Mouse (Mus musculus): ENCODE results near the gene Zfp683. TPM values are rescaled to one million over a fixed set of nuclear protein-coding genes. Genes with fewer than 3 reads are reported as not detected.

Zfp683 gene
- polyA plus RNA-seq, 1 experiment from 2014 or later = not detected

GRCm38 (mm10) chr4:134018779-134019145 is 34.9 kb upstream of the Zfp683 start, which contains the start of gene Lin28a:
Gene Lin28a (minus strand): TSS chr4:134018841.
- H3K9me3 ChIP-seq = no peaks in the 10 kb centered on the region
- no peak within 1 kb of the TSS for H3K9ac ChIP-seq
- no peak within 1 kb of the TSS for H3K27ac ChIP-seq
- no peaks in the 10 kb centered on the region for H3K36me3 ChIP-seq
- 1% methylated on average over 9 of the region's 9 CpGs for WGBS
- H3K27me3 ChIP-seq = peaks cover 56% of the 10 kb centered on the region
- ATAC-seq (ENCODE audit: borderline replicate concordance, extremely low read depth, low FRiP score, low TSS enrichment) = no peak
- H3K4me3 ChIP-seq = 0 out of 2 replicates have a peak within 1 kb of the TSS, but pooled peaks have one; percentile 4
- H3K4me1 ChIP-seq = peaks cover 8% of the 10 kb centered on the region; the same call in 1 of the 2 replicates
- peak within 1 kb of the TSS; percentile 26; the same call in 1 of the 2 replicates for H3K4me2 ChIP-seq

GRCm38 (mm10) chr4:134019210-134019609 is 34.4 kb upstream of the Zfp683 start:
- ATAC-seq (ENCODE audit: borderline replicate concordance, extremely low read depth, low FRiP score, low TSS enrichment) = no peak
- H3K27me3 ChIP-seq = peaks cover 56% of the 10 kb centered on the region
- 0% methylated on average over 7 of the region's 10 CpGs for WGBS

DNA sequence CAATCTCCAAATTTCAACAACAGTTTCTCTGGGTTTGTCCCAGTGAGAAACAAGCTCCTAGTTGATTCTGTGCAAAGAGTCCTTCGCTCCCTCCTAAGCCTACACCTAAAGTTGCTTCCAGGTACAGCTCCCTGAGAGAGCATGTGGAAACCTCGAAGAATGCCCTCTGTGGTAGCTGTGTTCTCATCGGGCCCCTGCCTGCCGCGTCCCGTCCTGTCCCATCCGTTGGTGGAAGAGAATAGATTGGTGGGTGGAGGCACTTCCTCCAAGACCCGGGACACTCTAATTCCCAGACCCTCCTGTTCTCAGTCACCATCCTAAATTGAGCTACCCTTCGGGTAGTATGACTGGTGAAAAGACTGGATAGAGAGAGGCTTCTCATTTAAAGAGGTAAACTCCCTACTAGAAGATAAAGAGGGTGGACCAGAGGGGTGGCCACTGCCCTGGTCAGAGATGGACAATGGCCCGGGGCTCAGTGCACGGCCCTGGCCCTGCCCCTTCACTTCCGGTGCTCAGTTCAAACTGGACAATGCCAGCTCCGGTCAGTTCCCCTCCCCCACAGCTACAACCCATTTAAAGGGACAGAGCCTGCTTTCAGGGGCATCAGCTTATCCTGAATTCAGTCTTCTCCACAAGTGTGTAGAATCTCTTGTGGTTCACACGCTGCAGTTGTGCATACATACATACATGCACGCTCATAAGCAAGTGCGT is 33.8 kb upstream of the Zfp683 start:
- H3K4me1 ChIP-seq = peaks cover 8% of the 10 kb centered on the region; the same call in 1 of the 2 replicates
- no peak overlapping the region for H3K4me3 ChIP-seq
- no peaks in the 10 kb centered on the region for H3K9me3 ChIP-seq
- no peak overlapping the region for H3K4me2 ChIP-seq
- ATAC-seq (ENCODE audit: borderline replicate concordance, extremely low read depth, low FRiP score, low TSS enrichment) = no peak
- H3K9ac ChIP-seq = no peak overlapping the region
- H3K27me3 ChIP-seq = peaks cover 54% of the 10 kb centered on the region
- WGBS = 3% methylated on average over 16 of the region's 16 CpGs
- H3K36me3 ChIP-seq = no peaks in the 10 kb centered on the region
- no peak overlapping the region for H3K27ac ChIP-seq

More at GRCm38 (mm10) chr4:134019210-134019609, 34.4 kb upstream of the Zfp683 start:
- H3K4me3 ChIP-seq = no peak overlapping the region
- no peaks in the 10 kb centered on the region for H3K9me3 ChIP-seq
- H3K9ac ChIP-seq = no peak overlapping the region
- no peak overlapping the region for H3K4me2 ChIP-seq
- H3K27ac ChIP-seq = no peak overlapping the region
- H3K36me3 ChIP-seq = no peaks in the 10 kb centered on the region
- peaks cover 8% of the 10 kb centered on the region; the same call in 1 of the 2 replicates for H3K4me1 ChIP-seq

GRCm38 (mm10) chr4:134020621-134021020 is 33.0 kb upstream of the Zfp683 start:
- Histone ChIP-seq H3K36me3 (no peaks in the 10 kb centered on the region), H3K4me2 (no peak overlapping the region), H3K27ac (no peak overlapping the region), H3K4me3 (no peak overlapping the region), H3K9ac (no peak overlapping the region), H3K9me3 (no peaks in the 10 kb centered on the region), H3K27me3 (peaks cover 49% of the 10 kb centered on the region), H3K4me1 (peaks cover 8% of the 10 kb centered on the region; the same call in 1 of the 2 replicates)
- ATAC-seq (ENCODE audit: borderline replicate concordance, extremely low read depth, low FRiP score, low TSS enrichment) = no peak
- WGBS = 4% methylated on average over 11 of the region's 11 CpGs

- no peak for ATAC-seq (ENCODE audit: borderline replicate concordance, extremely low read depth, low FRiP score, low TSS enrichment)
- Histone ChIP-seq H3K36me3 (no peaks in the 10 kb centered on the region), H3K4me1 (no peaks in the 10 kb centered on the region), H3K4me2 (no peak overlapping the region), H3K4me3 (no peak overlapping the region), H3K27me3 (no peaks in the 10 kb centered on the region), H3K9ac (no peak overlapping the region), H3K27ac (no peak overlapping the region), H3K9me3 (no peaks in the 10 kb centered on the region)
- WGBS = 54% methylated on average over 9 of the region's 9 CpGs
Observed at GRCm38 (mm10) chr4:134025802-134026201, 27.8 kb upstream of the Zfp683 start.

DNA sequence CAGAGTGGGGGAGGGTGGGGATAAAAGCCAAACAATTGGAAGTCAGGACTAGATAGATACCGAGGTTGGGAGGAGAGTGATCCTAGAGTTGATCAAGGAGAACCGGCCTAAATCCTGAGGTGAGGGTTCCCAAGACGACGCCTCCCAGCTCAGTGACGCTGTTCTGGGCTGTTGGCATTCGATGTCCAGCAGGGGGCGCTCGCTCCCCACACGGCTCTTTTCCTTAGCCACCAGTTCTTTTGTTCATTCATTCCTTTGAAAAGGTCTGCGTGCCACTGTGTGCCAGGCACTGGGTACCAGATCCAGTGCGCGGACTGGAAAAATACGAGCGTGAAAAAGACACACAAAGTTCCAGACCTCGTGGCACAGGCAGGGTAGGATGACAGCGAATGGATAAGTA is 17.7 kb upstream of the Zfp683 start:
- no peak overlapping the region for H3K27ac ChIP-seq
- 5% methylated on average over 16 of the region's 16 CpGs for WGBS
- peak; percentile 39; the same call in 1 of the 2 replicates for ATAC-seq (ENCODE audit: borderline replicate concordance, extremely low read depth, low FRiP score, low TSS enrichment)

DNA sequence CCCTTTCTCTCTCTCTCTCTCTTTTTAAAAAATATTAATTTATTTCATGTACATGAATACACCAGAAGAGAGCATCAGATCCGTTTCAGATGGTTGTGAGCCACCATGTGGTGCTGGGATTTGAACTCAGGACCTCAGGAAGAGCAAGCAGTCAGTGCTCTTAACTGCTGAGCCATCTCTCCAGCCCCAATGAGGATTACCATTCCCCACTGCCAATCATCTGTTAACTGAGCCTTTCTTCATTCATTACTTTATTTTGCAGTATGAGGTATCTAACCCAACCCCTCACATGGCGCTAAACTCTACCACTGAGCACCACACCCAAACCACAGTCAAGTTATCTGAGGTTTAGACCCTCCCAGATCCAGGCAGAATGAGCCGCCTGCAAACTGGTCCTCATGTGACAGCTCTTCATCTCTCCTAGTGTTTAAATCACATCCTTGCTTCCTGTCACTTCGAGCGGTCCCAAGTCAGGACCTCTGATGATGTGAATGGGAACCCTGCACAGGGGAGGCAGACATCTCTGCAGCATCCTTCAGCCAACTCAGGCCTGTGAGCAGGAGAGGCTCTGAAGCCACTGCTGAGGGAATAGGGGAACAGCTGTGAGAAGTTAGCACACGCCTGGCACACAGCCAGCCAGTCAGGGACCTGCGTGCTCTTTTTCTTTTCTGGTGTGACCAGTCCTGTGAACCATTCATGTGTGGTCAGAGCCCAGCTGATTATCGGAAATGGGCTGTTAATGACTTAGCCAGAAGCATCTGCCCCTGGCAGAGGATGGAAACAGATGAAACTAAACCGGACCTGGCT is 12.1 kb upstream of the Zfp683 start:
- Histone ChIP-seq H3K27me3 (no peaks in the 10 kb centered on the region), H3K27ac (no peak overlapping the region), H3K9me3 (no peaks in the 10 kb centered on the region), H3K4me2 (no peak overlapping the region), H3K4me1 (peaks cover 6% of the 10 kb centered on the region), H3K4me3 (no peak overlapping the region), H3K9ac (no peak overlapping the region), H3K36me3 (no peaks in the 10 kb centered on the region)
- ATAC-seq (ENCODE audit: borderline replicate concordance, extremely low read depth, low FRiP score, low TSS enrichment) = no peak
- 31% methylated on average over 9 of the region's 9 CpGs for WGBS

More for the DNA sequence above, 17.7 kb upstream of the Zfp683 start:
- H3K9ac ChIP-seq = no peak overlapping the region
- H3K9me3 ChIP-seq = no peaks in the 10 kb centered on the region
- H3K27me3 ChIP-seq = no peaks in the 10 kb centered on the region
- H3K4me2 ChIP-seq = no peak overlapping the region
- H3K36me3 ChIP-seq = no peaks in the 10 kb centered on the region
- H3K4me1 ChIP-seq = no peaks in the 10 kb centered on the region
- no peak overlapping the region for H3K4me3 ChIP-seq

DNA sequence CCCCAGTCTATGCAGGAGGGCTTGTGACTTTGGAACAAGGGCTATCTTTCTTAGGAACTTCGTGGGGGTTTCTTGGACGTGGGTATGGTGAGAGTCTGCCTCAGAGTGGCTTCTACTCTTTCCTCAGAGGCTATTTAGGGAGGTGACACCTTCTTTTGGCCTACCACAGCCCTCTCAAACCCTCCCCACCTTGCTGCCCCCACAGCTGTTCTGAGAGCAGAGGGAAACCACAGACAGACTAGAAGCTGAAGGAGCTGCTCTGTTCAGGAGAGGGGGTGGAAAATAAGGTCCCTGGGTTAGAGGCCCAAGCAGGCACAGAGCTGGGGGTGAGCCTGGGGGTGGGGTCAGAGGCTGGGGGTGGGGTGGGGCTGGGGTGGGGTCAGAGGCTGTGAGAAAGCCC is 10.6 kb upstream of the Zfp683 start:
- H3K4me2 ChIP-seq = no peak overlapping the region
- WGBS = 58% methylated on average over 2 of the region's 2 CpGs
- no peak overlapping the region for H3K4me3 ChIP-seq
- no peak overlapping the region for H3K9ac ChIP-seq
- H3K36me3 ChIP-seq = no peaks in the 10 kb centered on the region
- H3K27ac ChIP-seq = no peak overlapping the region
- ATAC-seq (ENCODE audit: borderline replicate concordance, extremely low read depth, low FRiP score, low TSS enrichment) = no peak
- H3K9me3 ChIP-seq = no peaks in the 10 kb centered on the region
- peaks cover 6% of the 10 kb centered on the region for H3K4me1 ChIP-seq
- H3K27me3 ChIP-seq = no peaks in the 10 kb centered on the region

DNA sequence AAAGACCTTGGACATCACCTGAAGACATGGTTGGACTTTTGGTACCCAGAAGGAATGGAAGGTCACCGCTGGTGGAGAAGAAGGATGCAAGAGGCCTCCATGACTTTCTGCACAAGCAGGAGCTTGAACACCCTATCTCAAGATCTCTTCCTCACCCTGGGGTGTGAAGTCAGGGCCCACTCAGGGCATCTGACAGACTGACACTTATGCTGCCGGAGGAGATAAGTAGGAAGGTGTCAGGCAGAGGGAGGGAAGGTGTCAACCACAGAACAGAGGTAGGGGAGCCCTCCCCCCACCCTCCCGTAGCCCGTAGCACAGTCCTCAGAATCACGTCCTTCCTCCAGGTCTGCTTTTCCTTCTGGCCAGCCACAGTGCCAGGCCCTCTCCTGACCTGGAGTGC is 6.0 kb upstream of the Zfp683 start:
- Histone ChIP-seq H3K4me2 (no peak overlapping the region), H3K27me3 (no peaks in the 10 kb centered on the region), H3K27ac (no peak overlapping the region), H3K4me1 (peaks cover 5% of the 10 kb centered on the region), H3K9ac (no peak overlapping the region), H3K9me3 (no peaks in the 10 kb centered on the region), H3K4me3 (no peak overlapping the region), H3K36me3 (no peaks in the 10 kb centered on the region)
- WGBS = 48% methylated on average over 5 of the region's 5 CpGs
- no peak for ATAC-seq (ENCODE audit: borderline replicate concordance, extremely low read depth, low FRiP score, low TSS enrichment)

DNA sequence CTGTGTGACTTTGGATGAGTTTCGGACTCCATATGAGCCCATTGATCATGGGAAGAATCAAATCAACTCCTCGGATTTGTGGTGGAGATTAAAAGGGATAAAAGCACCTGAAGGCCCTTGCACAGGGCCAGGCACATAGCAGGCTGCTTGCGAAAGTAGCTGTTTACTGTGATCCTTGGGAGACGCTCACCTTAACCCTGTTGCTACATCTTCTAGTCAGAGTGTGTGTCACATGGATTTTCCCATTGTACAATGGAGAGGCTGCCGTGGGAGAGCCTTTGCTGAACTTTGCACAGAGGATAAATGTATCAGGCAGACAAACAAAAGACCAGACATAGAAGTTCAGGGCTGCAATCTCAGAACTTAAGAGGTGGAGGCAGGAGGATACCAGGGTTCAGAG is 1.7 kb upstream of the Zfp683 start:
- Histone ChIP-seq H3K36me3 (no peaks in the 10 kb centered on the region), H3K4me3 (no peak overlapping the region), H3K9me3 (no peaks in the 10 kb centered on the region), H3K27me3 (no peaks in the 10 kb centered on the region), H3K4me2 (no peak overlapping the region), H3K4me1 (peaks cover 8% of the 10 kb centered on the region), H3K9ac (no peak overlapping the region), H3K27ac (no peak overlapping the region)
- 77% methylated on average over 5 of the region's 5 CpGs for WGBS
- ATAC-seq (ENCODE audit: borderline replicate concordance, extremely low read depth, low FRiP score, low TSS enrichment) = no peak

DNA sequence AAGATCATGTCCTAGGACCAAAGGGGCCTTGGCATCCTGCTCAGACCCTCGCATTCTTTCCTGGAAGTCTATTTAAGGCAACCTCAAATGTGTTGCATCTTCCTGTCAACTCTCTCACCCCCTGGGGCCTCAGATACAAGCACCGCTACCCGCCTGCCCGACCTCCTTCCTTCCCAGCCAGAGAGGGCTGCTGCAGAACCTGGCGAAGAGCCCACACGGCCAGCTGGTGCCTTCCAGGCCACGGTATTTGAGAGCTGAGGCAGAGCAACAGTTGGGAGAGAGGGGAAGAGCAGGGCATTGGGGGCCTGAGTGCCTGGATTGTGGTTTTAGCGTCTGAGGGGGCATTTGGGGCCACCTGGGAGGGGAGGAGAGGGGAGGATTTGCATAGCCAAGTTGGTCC is 1.1 kb upstream of the Zfp683 start:
- Histone ChIP-seq H3K36me3 (no peaks in the 10 kb centered on the region), H3K9ac (no peak overlapping the region), H3K27ac (no peak overlapping the region), H3K4me3 (no peak overlapping the region), H3K4me1 (peaks cover 8% of the 10 kb centered on the region), H3K9me3 (no peaks in the 10 kb centered on the region), H3K27me3 (no peaks in the 10 kb centered on the region), H3K4me2 (no peak overlapping the region)
- no peak; the same call in 1 of the 2 replicates for ATAC-seq (ENCODE audit: borderline replicate concordance, extremely low read depth, low FRiP score, low TSS enrichment)
- 10% methylated on average over 8 of the region's 8 CpGs for WGBS

GRCm38 (mm10) chr4:134058166-134058715 is 4.6 kb downstream of the Zfp683 start:
- H3K4me3 ChIP-seq = 0 out of 2 replicates have a peak overlapping the region, but pooled peaks have one; percentile 5
- peaks cover 5% of the 10 kb centered on the region; the same call in 1 of the 2 replicates for H3K27me3 ChIP-seq
- no peaks in the 10 kb centered on the region for H3K9me3 ChIP-seq
- ATAC-seq (ENCODE audit: borderline replicate concordance, extremely low read depth, low FRiP score, low TSS enrichment) = no peak
- no peak overlapping the region for H3K27ac ChIP-seq
- H3K4me2 ChIP-seq = peak overlapping the region; percentile 37
- H3K4me1 ChIP-seq = 0 out of 2 replicates have a peak, but pooled peaks cover 8% of the 10 kb centered on the region
- 24% methylated on average over 14 of the region's 14 CpGs for WGBS
- H3K36me3 ChIP-seq = no peaks in the 10 kb centered on the region
- H3K9ac ChIP-seq = no peak overlapping the region
